Mouse (Mus musculus) limb, embryonic 11.5 days (tissue): ENCODE results near the gene Ciita. TPM values are rescaled to one million over a fixed set of nuclear protein-coding genes. Genes with fewer than 3 reads are reported as not detected.

Source experiments
- ATAC-seq: fragments of 200-750 bp; cut with Nextera tagmentation; 2 replicates; pipeline ENCODE4 v1.8.0; 2017; ENCODE audit warnings: low read depth; ENCODE audit not compliant: insufficient number of reproducible peaks, low FRiP score, low TSS enrichment
- DNase-seq: peaks from one replicate; pipeline ENCODE4 v3.0.0-alpha.2; 2015; ENCODE audit warnings: low spot score
- H3K27ac ChIP-seq: fragments of 300-500 bp; sonication (generic); replicated peaks from 2 replicates; pipeline ENCODE4 v1.5.1; 2014; ENCODE audit warnings: low read depth, mild to moderate bottlenecking, low read length
- H3K27me3 ChIP-seq: fragments of 300-500 bp; sonication (generic); 2 replicates; pipeline ENCODE4 v1.6.1; 2014; ENCODE audit warnings: mild to moderate bottlenecking, low read length, mixed read lengths; ENCODE audit not compliant: control insufficient read depth, insufficient read depth
- H3K36me3 ChIP-seq: fragments of 300-500 bp; sonication (generic); 2 replicates; pipeline ENCODE4 v1.6.1; 2014; ENCODE audit warnings: mild to moderate bottlenecking, low read length, moderate library complexity, mixed read lengths; ENCODE audit not compliant: control insufficient read depth, insufficient read depth
- H3K4me1 ChIP-seq: fragments of 300-500 bp; sonication (generic); 2 replicates; pipeline ENCODE4 v1.6.1; 2014; ENCODE audit warnings: low read length, mixed read lengths; ENCODE audit not compliant: control insufficient read depth, insufficient read depth
- H3K4me2 ChIP-seq: fragments of 300-500 bp; sonication (generic); 2 replicates; pipeline ENCODE4 v1.6.1; 2014; ENCODE audit warnings: low read depth, mild to moderate bottlenecking, moderate library complexity; ENCODE audit not compliant: severe bottlenecking
- H3K4me3 ChIP-seq: fragments of 300-500 bp; sonication (generic); 2 replicates; pipeline ENCODE4 v1.5.1; 2014; ENCODE audit warnings: low read depth, low read length
- H3K9ac ChIP-seq: fragments of 300-500 bp; sonication (generic); 2 replicates; pipeline ENCODE4 v1.6.1; 2014; ENCODE audit warnings: mild to moderate bottlenecking, low read length
- H3K9me3 ChIP-seq: fragments of 300-500 bp; sonication (generic); 2 replicates; pipeline ENCODE4 v1.6.1; 2016; ENCODE audit warnings: low read length; ENCODE audit not compliant: control insufficient read depth
- WGBS: fragments of 180-500 bp; shearing (Covaris S2); extraction: QIAGEN DNeasy Blood & Tissue Kit; methylation state at CpG from one replicate; pipeline ENCODE4 v1.1.7; 2014; 5-methylcytosine and 5-hydroxymethylcytosine counted together
- polyA plus RNA-seq: library from polyadenylated mRNA; unstranded; fragments of >200 nt; fragmentation: Nextera tagmentation; extraction: Ambion mirVana; gene quantifications from 2 replicates; pipeline ENCODE4 v1.2.1, GENCODE M21; 2014

Ciita gene
- polyA plus RNA-seq, 1 experiment from 2014 or later, result 0.16 TPM

DNA sequence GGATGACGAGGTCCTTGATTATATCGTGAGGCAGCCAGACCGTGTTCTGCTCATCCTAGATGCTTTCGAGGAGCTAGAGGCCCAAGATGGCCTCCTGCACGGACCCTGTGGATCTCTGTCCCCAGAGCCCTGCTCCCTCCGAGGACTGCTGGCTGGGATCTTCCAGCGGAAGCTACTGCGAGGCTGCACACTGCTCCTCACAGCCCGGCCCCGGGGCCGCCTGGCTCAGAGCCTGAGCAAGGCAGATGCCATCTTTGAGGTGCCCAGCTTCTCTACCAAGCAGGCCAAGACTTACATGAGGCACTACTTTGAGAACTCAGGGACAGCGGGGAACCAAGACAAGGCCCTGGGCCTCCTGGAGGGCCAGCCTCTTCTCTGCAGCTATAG, 31.3 kb downstream of the Ciita start:
- no peaks in the 10 kb centered on the region for H3K4me1 ChIP-seq
- H3K27me3 ChIP-seq, result no peaks in the 10 kb centered on the region
- ATAC-seq (no peak), DNase-seq (no peak)
- H3K9me3 ChIP-seq, result no peaks in the 10 kb centered on the region
- no peak overlapping the region for H3K9ac ChIP-seq
- H3K27ac ChIP-seq, result no peak overlapping the region
- no peak overlapping the region for H3K4me3 ChIP-seq
- no peaks in the 10 kb centered on the region for H3K36me3 ChIP-seq
- H3K4me2 ChIP-seq, result no peak overlapping the region
- WGBS, result 87% methylated on average over 12 of the region's 12 CpGs

DNA sequence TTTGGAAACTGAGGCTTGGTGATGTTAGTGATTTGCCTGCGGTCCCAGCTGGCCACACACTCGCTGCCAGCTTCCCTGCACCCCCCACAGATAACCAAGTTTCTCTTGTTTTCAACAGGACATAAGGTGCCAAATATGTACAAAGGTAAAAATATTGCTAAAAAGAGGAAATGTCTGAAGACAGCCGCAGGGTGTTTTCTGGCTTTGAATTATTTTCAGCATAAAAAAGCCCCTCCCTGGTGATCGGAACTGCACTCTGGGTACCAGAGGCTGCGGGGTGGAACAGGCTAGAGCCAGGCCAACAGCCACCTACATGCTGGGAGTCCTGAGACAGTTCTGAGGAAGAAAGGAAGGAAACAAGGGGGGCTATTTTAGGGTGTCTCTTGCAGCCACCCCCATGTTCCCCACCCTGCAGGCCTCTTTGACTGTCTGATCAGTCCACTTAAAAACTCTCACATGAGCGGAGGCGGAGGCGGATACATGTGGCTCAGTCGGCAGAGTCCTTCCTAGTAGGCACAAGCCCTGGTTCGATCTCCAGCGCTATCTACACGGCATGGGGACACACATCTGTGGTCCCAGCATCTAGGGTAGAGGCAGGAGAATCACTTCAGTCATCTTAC, 36.2 kb downstream of the Ciita start:
- H3K36me3 ChIP-seq, result no peaks in the 10 kb centered on the region
- H3K4me1 ChIP-seq, result peaks cover 7% of the 10 kb centered on the region; the same call in 1 of the 2 replicates
- WGBS, result 94% methylated on average over 12 of the region's 12 CpGs
- ATAC-seq, result no peak
- no peak overlapping the region for H3K9ac ChIP-seq
- H3K27ac ChIP-seq, result no peak overlapping the region
- no peaks in the 10 kb centered on the region for H3K27me3 ChIP-seq
- H3K9me3 ChIP-seq, result no peaks in the 10 kb centered on the region
- H3K4me3 ChIP-seq, result no peak overlapping the region
- H3K4me2 ChIP-seq, result no peak overlapping the region
- no peak for DNase-seq

DNA sequence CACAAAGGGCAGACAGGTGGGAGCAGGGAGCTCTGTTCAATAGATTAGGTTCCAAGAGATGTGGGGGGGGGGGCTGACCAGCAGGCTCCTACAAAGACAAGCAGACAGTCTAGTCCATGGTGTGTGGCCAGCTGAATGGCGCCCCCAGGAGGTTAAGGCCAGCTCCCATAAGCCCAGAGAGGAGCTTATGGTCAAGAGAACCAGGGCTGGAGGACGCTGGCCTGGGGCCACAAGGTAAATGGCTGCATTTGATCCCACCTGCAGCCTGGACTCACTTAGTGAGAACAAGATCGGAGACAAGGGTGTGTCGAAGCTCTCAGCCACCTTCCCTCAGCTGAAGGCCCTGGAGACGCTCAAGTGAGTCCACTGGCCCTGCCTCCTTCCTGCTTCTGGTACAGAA, 38.2 kb downstream of the Ciita start:
- Histone ChIP-seq H3K4me2 (no peak overlapping the region), H3K36me3 (no peaks in the 10 kb centered on the region), H3K4me3 (no peak overlapping the region), H3K9ac (no peak overlapping the region), H3K9me3 (no peaks in the 10 kb centered on the region), H3K27me3 (no peaks in the 10 kb centered on the region), H3K27ac (no peak overlapping the region), H3K4me1 (peaks cover 7% of the 10 kb centered on the region; the same call in 1 of the 2 replicates)
- no peak for ATAC-seq
- 45% methylated on average over 5 of the region's 5 CpGs for WGBS
- DNase-seq, result no peak

DNA sequence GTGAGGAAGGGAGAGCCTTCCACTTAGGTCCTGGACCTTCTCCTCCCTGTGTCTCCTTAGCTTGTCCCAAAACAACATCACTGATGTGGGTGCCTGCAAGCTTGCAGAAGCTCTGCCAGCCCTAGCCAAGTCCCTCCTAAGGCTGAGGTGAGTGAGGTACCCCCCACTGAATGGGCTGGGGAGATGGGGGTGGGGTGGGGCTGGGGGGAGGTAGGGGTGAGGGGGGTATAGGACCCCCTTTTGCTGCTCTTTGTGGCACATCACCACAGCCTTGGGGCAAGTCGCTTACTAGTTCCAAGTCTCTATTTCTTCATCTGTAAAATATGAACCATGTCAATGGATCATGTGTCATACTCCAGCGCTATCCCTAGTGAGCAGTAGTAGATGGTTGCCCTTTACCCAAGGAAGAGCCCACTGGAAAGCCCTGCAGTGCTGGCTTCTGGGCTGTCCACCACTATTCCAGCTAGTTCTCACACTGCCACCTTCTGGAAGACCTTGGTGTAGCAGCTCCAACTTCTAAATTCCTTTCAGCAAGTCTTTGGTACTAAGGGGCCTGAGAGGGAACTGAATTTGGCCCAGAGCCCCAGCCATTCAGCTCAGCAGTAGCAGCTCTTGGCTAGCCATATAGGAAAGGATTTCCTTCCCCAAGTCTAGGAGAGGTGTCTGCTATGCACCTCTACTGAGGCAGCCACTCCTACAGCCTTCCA, 41.2 kb downstream of the Ciita start:
- Histone ChIP-seq H3K27ac (no peak overlapping the region), H3K9me3 (no peaks in the 10 kb centered on the region), H3K4me3 (no peak overlapping the region), H3K36me3 (no peaks in the 10 kb centered on the region), H3K9ac (no peak overlapping the region), H3K4me1 (peaks cover 7% of the 10 kb centered on the region; the same call in 1 of the 2 replicates), H3K27me3 (no peaks in the 10 kb centered on the region), H3K4me2 (no peak overlapping the region)
- DNase-seq, result peak; percentile 92
- ATAC-seq, result no peak
- 30% methylated on average over 2 of the region's 2 CpGs for WGBS

DNA sequence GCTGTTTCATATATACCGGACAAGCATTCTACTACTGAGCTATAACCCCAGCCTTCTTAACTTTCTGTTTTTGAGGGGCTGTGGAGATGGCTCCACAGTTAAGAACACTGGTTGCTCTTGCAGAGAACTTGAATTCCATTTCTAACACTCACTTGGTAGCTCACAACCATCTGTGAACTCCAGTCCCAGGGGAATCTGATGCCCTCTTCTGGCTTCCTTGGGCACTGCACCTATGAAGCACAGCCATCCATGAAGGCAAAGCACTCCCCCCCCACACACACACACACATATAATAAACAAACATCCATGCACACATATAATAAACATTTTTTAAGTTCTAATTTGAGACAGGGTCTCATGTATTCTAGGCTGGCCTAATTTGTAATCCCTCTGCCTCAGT, 43.0 kb downstream of the Ciita start:
- H3K27ac ChIP-seq, result no peak overlapping the region
- DNase-seq, result peak; percentile 82
- WGBS, result 83% methylated on average over 1 of the region's 1 CpGs

DNA sequence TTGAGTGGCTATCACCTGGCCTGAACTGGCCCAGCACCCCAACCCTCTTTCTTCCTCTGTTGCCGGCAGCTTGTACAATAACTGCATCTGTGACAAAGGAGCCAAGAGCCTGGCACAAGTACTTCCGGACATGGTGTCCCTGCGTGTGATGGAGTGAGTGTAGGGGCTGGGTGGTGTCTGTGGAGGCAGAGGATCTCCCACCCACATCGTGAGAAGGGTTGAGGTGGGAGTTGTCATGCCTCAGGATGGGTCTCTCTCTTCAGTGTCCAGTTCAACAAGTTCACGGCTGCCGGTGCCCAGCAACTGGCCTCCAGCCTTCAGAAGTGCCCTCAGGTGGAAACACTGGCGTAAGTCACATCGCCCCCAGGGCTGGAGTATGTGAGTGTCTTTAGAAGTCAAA, 43.8 kb downstream of the Ciita start:
- WGBS, result 91% methylated on average over 8 of the region's 8 CpGs
- ATAC-seq (no peak), DNase-seq (no peak)
- Histone ChIP-seq H3K36me3 (no peaks in the 10 kb centered on the region), H3K9me3 (no peaks in the 10 kb centered on the region), H3K27ac (no peak overlapping the region), H3K27me3 (no peaks in the 10 kb centered on the region), H3K9ac (no peak overlapping the region), H3K4me1 (no peaks in the 10 kb centered on the region), H3K4me3 (no peak overlapping the region), H3K4me2 (no peak overlapping the region)

More for the DNA sequence above, 43.0 kb downstream of the Ciita start:
- H3K27me3 ChIP-seq, result no peaks in the 10 kb centered on the region
- H3K4me3 ChIP-seq, result no peak overlapping the region
- no peak for ATAC-seq
- H3K4me1 ChIP-seq, result peaks cover 1% of the 10 kb centered on the region; the same call in 1 of the 2 replicates
- H3K9me3 ChIP-seq, result no peaks in the 10 kb centered on the region
- H3K36me3 ChIP-seq, result no peaks in the 10 kb centered on the region
- H3K4me2 ChIP-seq, result no peak overlapping the region
- H3K9ac ChIP-seq, result no peak overlapping the region

DNA sequence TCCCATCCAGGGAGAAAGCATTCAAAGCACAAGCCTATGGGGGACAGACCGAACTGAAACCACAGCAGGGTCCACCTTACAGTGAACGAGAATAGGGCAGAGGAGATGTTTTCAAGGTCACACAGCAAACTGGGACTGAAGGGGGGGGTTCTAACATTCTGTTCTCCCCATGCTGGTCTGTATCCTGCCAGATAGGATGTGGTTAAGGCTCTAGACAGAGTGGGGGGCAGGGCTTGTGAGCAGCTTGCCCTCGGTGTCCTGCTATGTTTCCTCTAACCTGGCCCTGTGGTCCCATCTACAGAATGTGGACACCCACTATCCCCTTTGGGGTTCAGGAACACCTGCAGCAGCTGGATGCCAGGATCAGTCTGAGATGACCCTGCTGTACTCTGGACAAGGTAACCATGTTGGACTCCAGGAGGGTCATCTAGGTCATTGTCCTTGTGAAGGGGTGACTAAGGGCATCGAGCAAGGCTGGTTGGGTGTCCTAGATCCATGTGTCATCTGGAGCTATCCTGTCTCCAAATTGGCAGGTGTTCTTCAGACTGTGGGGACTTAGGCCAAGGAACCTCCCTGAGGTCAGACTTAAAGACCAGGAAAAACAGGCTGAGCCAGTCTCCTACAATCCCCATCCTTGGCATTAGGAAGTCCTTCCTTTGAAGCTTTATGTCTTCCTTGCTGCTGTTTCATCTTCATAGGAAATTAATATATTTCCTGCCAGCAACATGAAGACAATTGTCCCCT, 45.2 kb downstream of the Ciita start:
- WGBS, result 90% methylated on average over 4 of the region's 4 CpGs
- Histone ChIP-seq H3K27ac (no peak overlapping the region), H3K4me3 (no peak overlapping the region), H3K9me3 (no peaks in the 10 kb centered on the region), H3K9ac (no peak overlapping the region), H3K27me3 (no peaks in the 10 kb centered on the region), H3K4me1 (no peaks in the 10 kb centered on the region), H3K36me3 (no peaks in the 10 kb centered on the region; the same call in 1 of the 2 replicates), H3K4me2 (no peak overlapping the region)
- no peak for DNase-seq
- no peak for ATAC-seq

DNA sequence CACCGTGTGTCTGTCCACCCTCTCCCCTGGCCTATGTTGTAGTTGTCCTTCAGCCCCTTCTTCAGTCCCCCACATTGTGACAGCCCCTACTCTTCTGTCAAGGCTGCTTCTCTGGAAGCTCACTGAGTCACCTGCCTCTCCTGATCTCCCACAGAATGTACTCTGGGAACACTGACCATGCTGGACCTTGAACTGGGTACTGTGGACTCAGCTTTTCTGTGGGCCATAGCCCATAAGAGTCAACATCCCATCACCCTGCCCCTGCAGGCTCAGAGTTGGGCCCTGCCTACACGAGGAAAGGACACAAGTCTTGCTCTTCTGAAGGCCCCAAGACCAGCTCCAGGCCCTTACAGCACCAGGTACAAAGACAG, 45.7 kb downstream of the Ciita start:
- DNase-seq (no peak), ATAC-seq (no peak)
- H3K4me2 ChIP-seq, result no peak overlapping the region
- H3K27me3 ChIP-seq, result no peaks in the 10 kb centered on the region
- no peak overlapping the region for H3K27ac ChIP-seq
- WGBS, result 69% methylated on average over 2 of the region's 2 CpGs
- no peaks in the 10 kb centered on the region; the same call in 1 of the 2 replicates for H3K36me3 ChIP-seq
- no peak overlapping the region for H3K9ac ChIP-seq
- no peak overlapping the region for H3K4me3 ChIP-seq
- H3K9me3 ChIP-seq, result no peaks in the 10 kb centered on the region
- no peaks in the 10 kb centered on the region for H3K4me1 ChIP-seq
